In the genomic region with DNA sequence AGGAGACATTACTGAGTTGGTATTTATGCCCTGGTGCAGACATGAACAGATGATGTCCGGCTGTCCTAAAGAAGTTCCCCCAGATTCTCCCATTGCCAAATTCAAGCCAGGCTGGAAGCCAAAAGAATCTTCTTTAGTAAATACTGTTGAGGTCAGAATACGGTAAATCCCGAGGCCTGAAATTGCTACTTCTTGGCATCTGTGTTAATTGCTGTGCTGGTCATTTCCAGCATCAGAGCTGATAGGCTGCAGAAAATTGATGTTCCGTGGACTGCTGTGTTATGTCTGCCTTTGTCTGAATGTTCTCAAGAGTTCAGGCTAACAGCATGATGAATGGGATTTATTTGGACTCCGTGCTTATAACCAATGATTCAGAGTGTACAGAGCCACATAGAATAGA, we compare ENCODE assay signal across 8 mouse cellular contexts.
A peak's percentile ranks its signal among the peaks of the same experiment; 100 is the strongest.
DNase-seq lines count a peak whose midpoint lies in the region; ATAC-seq and TF ChIP-seq lines count a peak whose summit lies in the region.

No protein-coding gene starts in this region.

- H3K27me3 ChIP-seq in lung, embryonic 15.5 days, result no peaks in the 10 kb centered on the region
- H3K27me3 ChIP-seq in neural tube, embryonic 14.5 days (ENCODE audit: control insufficient read depth, insufficient read depth, low read length), result no peaks in the 10 kb centered on the region

- no peaks in the 10 kb centered on the region for H3K36me3 ChIP-seq in lung, embryonic 15.5 days
- no peaks in the 10 kb centered on the region for H3K36me3 ChIP-seq in neural tube, embryonic 14.5 days (ENCODE audit: control insufficient read depth, insufficient read depth, low read length)

- intact Hi-C loops in gastrocnemius, adult 2 months (cut with DNase I), result no loop called here

- peak; percentile 55; the same call in 1 of the 2 replicates for ATAC-seq in lung, embryonic 15.5 days (ENCODE audit: borderline replicate concordance, extremely low read depth, low FRiP score, low TSS enrichment)
- peak; percentile 51 for ATAC-seq in neural tube, embryonic 14.5 days (ENCODE audit: low read depth)

- WGBS in lung, embryonic 15.5 days, result 41% methylated on average over 5 of the region's 5 CpGs
- 30% methylated on average over 5 of the region's 5 CpGs for WGBS in neural tube, embryonic 14.5 days

- DNase-seq in gastrocnemius, adult 2 months, result peak; percentile 19
- DNase-seq in gastrocnemius, adult 18-20 months (ENCODE audit: low spot score), result no peak
- no peak for DNase-seq in lung, postnatal 25 days (ENCODE audit: low spot score)
- DNase-seq in adipocyte (ENCODE audit: low spot score), result peak; percentile 66
- no peak for DNase-seq in adrenal gland, adult 2 months
- no peak for DNase-seq in right cerebral cortex, postnatal 4 days

- peak overlapping the region; percentile 7; the same call in 1 of the 2 replicates for H3K4me3 ChIP-seq in gastrocnemius, adult 2 months
- H3K4me3 ChIP-seq in lung, embryonic 15.5 days, result no peak overlapping the region
- no peak overlapping the region for H3K4me3 ChIP-seq in neural tube, embryonic 14.5 days (ENCODE audit: low read depth, low read length)

- 0 out of 2 replicates have a peak, but pooled peaks cover 7% of the 10 kb centered on the region for H3K4me1 ChIP-seq in lung, embryonic 15.5 days
- peaks cover 3% of the 10 kb centered on the region; the same call in 1 of the 2 replicates for H3K4me1 ChIP-seq in neural tube, embryonic 14.5 days (ENCODE audit: control insufficient read depth, insufficient read depth, low read length)

- no peak for TF ChIP-seq CTCF in gastrocnemius, adult 2 months (IDR thresholded peaks at IDR 0.05)

- H3K9ac ChIP-seq in lung, embryonic 15.5 days, result no peak overlapping the region
- H3K9ac ChIP-seq in neural tube, embryonic 14.5 days (replicated peaks; ENCODE audit: low read depth, low read length), result no peak overlapping the region

- H3K4me2 ChIP-seq in lung, embryonic 15.5 days, result peak overlapping the region; percentile 6; the same call in 1 of the 2 replicates
- H3K4me2 ChIP-seq in neural tube, embryonic 14.5 days (ENCODE audit: low read depth, low read length), result no peak overlapping the region

- no peaks in the 10 kb centered on the region for H3K9me3 ChIP-seq in lung, embryonic 15.5 days
- H3K9me3 ChIP-seq in neural tube, embryonic 14.5 days (ENCODE audit: control insufficient read depth, low read length), result no peaks in the 10 kb centered on the region

- H3K27ac ChIP-seq in gastrocnemius, adult 2 months, result peak overlapping the region; percentile 86
- no peak overlapping the region for H3K27ac ChIP-seq in lung, embryonic 15.5 days
- 0 out of 2 replicates have a peak overlapping the region, but pooled peaks have one; percentile 16 for H3K27ac ChIP-seq in neural tube, embryonic 14.5 days (ENCODE audit: low read depth, low read length)

Comparison
In these comparisons a context has a peak if more than half of its experiments do, and no peak if none do; other contexts are left out.
1. DNase-seq: peak in gastrocnemius, adult 2 months (single experiment) and adipocyte (single experiment); none in gastrocnemius, adult 18-20 months (single experiment), lung, postnatal 25 days (single experiment), adrenal gland, adult 2 months (single experiment) and right cerebral cortex, postnatal 4 days (single experiment).